Mouse (Mus musculus) induced T-regulatory cell, adult 2 months (primary cell): Measurements from ENCODE around the gene Frmd8.
"Not testable (repeated sequence)": the region's sequence is repeated elsewhere in the genome, so short reads cannot be mapped to it uniquely, and the experiment has no call there.

Source experiments
- DNase-seq: peaks from one replicate; pipeline ENCODE4 v3.0.0-alpha.2; 2012; ENCODE audit warnings: low read depth

Gene Frmd8

DNA sequence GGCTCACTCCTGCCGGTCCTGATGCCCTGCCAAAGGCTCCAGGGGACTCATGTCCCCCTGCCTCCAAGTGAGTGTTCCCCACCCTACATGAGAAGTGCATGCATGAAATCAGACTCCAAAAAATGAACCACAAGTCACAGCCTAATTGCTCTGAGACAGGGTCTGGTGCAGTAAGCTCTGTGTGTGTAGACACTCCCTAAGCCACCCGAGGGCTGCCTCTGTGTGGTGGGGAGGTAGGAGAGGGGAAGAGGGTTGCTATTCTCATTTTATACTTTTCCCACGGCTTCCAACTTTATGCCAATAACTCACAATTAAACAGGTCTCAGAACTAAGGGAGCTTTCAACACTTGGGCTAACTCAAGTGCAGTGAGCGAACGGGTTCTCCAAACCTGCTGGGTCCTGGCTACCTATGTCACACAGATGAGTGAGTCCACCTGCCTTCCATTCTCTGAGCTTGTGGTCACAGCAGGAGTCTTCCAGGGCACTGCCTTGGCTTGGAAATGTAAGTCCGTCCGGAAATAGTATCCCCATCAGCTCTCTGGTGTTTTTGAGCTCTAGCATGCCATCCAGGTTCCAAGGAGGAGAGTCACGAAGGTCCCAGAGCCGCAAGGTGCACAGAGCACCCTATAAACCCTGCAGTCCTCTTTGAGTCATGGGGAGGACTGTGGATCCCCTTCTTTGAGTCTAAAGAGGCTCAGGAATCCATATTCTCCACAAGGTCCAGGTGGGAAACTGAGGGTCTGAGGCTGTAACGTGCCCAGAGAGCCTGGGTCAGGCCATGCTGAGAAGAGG lies 50.1 kb downstream of the Frmd8 start:
- DNase-seq: no peak

DNA sequence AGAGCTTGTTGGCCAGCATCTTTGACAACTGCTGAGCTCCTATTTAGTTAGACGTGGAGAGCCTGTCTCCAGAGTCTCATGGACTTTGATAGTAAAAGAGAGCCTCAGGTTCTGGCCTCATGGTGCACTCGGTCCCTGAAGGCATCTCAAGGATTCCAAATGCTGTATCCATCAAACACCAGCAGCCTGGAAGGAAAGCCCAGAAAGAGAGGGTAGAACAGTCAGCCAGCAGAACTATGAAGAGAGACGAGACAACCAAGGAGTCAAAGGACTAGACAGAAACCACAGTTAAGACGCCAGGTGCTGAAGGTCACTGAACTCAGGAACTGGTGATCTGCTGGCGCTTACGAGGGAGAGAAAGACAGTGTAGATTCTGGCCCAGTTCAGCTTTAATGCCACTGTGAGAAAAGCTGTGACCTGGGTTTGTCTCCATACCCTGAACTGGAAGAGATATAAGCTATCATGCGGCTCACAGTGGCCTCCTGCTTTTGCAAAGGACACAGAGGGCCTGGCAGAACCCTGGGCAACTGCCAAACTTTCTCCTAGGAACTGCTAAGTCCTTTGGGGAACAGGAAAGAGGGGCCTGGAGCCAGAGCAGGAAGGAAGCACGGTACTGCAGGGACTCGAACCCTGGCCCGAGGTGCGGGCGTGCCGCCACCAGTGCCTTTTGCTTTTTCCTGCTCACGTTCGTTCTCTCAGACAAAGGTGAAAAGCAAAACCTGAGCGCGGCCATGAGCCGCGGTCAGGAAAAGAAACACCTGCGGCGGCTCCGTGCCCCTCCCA lies 50.8 kb downstream of the Frmd8 start:
- DNase-seq: no peak

DNA sequence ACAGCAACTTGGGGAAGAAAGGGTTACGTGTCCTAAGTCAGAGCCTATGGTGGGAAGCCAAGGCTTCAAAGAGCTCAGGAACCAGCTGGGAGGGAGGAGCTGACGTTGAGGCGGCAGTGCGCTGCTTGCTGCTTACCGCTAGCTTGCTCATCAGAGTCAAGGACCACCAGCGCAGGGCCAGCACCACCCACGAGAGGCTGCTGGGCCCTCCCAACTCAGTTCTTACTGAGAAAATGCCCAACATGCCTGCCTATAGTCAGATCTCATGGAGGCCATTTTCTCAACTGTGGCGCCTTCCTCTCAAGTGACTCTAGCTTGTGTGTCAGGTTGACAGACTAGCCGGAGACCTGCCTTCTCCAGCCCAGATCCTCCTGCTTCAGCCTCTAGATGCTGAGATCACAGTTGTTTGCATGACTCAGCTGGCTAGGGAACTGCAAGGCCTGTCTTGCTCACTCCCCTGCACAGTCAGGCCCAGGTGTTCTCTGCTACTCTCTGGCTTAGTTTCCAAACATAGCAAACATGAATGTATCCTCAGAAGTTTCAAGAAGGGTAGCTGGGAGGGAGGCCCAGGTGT lies 51.7 kb downstream of the Frmd8 start:
- no peak for DNase-seq

GRCm38 (mm10) chr19:5822834-5823205 lies 52.3 kb downstream of the Frmd8 start:
- DNase-seq: no peak

GRCm38 (mm10) chr19:5822174-5822833 lies 52.8 kb downstream of the Frmd8 start:
- no peak for DNase-seq

DNA sequence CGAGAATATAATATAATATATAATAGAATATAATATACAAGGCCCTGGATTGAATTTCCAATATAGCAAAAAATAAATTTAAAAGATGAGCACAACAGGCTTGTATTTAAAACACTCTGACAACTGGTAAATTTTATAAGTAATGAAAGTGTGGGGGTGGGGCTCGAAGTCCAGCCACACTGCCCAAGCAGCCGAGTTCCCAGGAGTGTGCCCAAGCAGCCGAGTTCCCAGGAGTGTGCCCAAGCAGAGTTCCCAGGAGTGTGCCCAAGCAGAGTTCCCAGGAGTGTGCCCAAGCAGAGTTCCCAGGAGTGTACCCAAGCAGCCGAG lies 53.3 kb downstream of the Frmd8 start:
- DNase-seq: no peak

DNA sequence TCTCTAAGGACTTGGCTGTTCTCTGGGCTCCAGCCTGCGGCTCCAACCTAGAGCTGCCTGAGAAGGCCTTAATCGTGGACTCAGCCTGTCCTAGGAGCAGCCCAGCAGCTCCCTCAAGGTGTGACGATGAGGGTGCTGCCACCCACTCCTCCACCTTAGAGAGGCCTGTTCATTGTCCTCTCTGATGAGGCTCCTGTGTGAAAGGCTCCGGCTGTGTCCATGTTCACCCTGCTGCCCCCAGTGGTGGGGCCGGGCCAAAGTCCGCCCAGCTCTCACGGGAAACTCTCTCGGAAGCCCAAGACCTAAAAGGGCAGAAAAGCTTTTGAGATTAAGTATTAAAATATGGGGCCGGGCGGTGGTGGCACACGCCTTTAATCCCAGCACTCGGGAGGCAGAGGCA lies 55.5 kb downstream of the Frmd8 start:
- DNase-seq: no peak

DNA sequence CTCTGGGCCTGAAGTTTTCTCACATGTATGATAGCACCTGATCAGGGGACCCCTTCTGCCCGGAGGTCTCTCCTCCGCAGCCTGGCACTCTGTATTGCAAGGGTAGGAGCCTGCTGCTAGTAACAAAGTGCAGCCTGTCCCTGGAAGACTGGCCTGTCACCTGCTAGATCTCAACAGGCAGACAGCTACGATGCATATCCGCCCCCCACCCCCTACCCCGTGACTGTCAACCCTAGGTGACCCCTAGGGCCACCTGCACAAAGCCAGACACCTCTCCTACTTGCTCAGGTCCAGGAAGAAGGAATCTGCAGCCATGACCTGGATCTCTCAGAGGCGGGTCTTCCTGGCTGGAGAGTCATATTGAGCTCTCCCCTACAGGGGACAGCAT lies 56.5 kb downstream of the Frmd8 start:
- no peak for DNase-seq

GRCm38 (mm10) chr19:5817703-5818589 lies 57.1 kb downstream of the Frmd8 start:
- peak; percentile 94 for DNase-seq

DNA sequence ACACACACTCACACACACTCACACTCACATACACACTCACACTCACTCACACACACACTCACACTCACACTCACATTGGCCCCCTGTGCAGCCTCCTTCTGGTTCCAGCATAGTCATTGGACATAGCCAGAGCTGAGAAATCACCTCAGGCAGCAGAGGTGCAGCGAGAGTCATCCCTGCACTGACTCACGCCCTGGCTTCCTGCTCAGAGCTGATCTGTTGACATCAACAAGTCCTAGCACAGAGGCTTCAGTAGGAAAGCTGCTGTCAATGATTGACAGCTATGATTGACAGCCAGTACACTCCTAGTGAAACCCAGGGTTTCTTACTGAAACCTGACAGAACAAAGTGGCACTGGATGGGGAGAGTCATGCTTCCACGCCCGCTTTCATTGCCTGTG lies 59.1 kb downstream of the Frmd8 start:
- peak; percentile 93 for DNase-seq

DNA sequence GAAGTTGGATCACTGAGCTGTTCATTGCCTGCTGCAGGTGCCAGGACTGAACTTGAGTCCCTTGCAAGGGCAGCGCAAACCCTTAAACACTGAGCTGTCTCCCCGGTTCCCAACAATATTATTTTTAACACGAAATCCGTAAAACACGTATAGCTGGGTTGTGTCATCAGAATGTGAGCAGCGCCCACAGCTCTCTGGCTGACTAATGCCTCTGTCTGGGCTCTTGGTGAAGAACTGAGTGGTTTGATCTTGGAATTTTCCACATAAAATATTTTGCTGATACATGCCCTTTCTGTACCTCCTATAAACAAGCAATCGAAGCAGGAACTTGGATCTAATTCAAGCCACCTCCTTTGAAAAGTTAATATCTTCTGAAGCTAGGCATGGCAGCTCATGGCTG lies 60.1 kb downstream of the Frmd8 start:
- DNase-seq: peak; percentile 35

DNA sequence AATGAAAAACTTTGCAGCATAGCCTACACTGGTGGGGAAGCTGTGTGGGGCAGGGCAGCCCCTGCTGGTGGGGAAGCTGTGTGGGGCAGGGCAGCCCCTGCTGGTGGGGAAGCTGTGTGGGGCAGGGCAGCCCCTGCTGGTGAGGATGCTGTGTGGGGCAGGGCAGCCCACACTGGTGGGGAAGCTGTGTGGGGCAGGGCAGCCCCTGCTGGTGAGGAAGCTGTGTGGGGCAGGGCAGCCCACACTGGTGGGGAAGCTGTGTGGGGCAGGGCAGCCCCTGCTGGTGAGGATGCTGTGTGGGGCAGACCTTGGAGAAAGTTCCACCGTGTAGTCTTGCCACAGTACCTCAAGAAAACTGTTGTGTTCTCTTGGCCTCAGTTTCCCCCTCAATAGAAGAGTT lies 61.0 kb downstream of the Frmd8 start:
- DNase-seq: not testable (repeated sequence)

DNA sequence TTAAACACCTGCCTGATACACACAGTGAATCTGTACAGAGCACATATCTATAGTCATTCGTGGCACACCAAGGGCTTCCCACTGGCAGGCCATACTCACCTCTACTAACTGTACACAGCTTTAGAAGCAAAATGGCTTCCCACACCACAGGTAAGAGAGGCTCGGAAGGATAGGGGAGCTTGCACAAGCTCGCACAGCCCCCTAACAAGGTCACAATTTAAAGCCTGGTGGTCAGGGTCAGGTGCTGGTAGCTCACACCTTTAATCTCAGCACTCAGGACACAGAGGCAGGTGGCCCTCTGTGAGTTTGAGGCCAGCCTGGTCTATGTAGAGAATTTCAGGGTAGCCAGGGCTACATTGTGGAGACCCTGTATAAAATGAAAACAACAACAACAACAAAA lies 61.5 kb downstream of the Frmd8 start:
- DNase-seq: no peak

DNA sequence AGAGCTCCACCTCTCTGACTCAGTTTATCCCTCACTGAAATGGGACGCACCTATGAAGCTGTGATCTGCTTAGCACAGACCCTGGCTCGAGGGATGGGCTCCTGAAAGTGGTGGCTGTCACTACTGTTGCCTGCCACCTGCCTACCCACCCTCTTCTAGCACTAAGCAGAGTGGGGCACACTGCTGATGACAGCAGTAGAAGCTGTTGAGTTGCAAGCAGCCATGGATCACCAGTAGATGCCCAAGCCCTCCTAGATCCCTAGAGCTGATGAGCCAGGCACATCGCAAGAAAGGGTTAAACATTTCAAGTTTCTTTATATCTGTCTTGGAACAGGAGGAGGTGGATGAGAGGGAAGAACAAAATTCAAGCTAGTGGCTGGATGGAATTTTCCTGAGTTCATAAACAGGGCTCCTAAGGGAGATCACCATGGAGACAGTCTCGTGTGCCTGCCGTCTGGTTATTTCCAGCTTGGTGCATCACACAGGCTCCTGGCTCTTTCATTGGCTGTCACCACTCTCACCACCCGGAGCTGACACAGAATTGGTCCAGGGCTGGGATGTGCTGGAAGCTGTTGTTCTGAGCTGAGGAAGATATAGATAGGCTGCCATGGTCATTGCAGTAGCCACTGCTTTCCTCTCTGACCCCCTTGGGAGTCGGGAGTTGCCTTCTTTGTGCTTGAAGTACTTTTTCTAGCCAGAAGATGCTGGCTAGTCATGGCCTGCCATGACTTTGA lies 63.1 kb downstream of the Frmd8 start:
- DNase-seq: no peak

DNA sequence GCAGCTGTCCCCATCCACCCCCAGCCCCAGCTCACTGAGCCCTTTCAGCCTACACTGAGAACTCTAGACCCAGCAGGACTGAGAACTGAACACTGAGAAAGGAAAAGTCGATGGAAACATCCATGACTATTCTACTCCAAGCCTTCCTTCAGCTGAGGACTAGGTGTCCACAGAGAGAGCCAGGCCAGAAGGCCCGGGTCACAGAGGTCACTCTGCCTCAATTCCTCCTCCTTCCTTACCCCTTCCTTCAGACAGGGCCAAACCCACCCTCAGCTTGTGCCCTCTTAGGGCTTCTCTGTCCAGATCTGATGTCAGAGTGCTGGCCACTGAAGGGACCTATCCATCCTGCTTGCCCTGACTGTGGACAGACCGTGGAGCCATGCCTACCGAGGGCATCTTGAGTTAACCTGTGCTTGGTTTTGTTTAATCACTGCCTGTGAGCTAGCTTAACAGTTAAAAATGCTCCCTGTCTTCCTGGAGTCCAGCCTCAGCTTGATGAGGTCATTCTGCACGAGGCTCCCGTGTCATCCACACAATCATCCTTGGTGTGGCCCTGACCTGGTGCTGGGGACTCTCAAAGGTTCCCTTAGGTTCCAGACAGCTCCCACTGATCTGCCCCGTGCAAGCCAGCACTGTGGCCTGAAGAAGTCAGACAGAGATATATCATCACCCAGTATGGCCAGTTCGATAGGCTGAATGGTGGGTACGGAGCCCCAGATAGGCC lies 64.1 kb downstream of the Frmd8 start:
- DNase-seq: no peak

DNA sequence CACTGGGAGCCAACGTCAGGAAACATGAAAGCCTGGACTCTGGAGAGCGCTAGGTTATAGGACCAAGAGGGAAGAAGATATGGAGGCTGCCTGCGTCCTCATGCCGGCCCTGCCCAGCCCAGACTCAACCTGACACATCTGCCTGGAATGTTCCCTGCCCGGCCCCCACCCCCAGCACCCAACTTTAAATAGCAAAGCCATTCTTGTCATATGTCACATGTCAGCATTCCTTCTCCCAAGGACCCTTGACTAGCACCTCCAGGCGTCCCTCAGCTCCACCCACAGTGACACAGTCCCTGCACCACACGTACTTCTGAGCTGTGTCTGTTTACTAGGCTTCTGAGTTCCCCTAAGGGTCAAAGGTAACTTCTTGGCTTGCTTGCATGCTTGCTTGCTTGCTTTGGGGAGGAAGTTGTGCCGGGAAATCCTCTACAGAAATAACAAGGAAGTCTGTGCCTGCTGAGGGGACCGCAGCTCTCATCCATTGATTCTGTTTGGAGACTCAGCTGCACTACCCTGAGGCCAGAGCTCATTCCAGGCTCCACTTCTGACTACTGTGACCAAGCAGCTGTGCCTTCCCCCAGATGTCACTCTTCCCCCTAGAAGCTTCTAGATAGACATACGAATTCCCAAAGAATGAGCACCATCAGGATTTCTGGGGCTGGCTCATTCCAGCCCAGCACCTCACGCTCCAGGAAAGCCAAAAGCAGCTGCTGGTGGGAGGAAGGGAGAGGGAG lies 64.8 kb downstream of the Frmd8 start:
- no peak for DNase-seq

GRCm38 (mm10) chr19:5809712-5810089 lies 65.4 kb downstream of the Frmd8 start:
- DNase-seq: no peak

DNA sequence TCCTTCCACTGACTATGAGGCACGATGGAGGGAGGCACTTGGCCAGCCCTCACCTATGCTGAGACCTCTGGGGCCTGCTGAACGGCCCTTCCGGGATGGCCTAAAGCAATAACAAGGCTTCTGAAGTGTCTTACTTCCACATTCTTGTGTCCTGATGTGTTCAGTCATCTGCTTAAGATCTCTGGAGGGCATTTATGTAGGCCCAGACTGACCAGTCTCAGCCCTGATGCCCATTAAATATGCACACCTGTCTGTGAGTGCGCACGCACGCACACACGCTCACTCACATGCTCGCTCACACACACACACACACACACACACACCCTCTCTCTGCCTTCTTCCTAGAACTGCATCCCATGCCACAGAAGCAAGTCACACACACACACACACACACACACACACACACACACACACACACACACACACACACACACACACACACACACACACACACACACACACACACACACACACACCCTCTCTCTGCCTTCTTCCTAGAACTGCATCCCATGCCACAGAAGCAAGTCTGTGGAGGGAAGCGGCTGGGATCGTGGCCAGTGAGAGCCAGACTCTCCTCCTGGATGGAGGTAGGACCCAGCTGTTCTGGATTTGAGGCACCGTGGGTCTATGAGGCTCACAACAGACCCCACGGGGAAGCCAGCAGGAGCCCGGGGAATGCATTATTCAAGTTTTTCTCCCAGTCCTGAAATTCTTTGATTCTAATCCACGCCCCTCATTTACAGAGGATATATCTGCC lies 65.9 kb downstream of the Frmd8 start:
- DNase-seq: no peak

DNA sequence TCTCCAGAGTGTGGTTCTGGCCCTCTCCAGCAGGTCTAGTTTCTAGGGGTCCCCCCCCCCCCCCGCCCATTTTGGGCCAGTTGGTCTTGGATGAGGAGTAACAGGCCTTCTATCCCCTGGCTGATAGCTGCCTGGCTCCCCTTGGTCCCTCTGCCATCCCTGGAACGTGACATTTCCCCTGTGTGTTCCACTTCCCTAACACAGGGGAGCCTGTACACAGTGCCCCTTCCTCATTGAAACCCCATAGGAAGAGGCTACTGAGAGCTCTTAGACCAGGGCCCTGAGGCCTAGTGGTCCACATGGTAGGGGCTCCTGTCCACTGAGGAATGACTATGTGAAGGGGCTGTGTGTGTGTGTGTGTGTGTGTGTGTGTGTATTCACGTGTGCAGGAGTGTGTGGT lies 67.3 kb downstream of the Frmd8 start:
- no peak for DNase-seq
